Mouse (Mus musculus) monocyte, adult 5-6 weeks (primary cell): ENCODE results near the gene Med27. TPM values are rescaled to one million over a fixed set of nuclear protein-coding genes. Genes with fewer than 3 reads are reported as not detected.
"Not testable (repeated sequence)": the region's sequence is repeated elsewhere in the genome, so short reads cannot be mapped to it uniquely, and the experiment has no call there.

ENCODE experiments used
- ATAC-seq: fragments of 153-309, 156-312 bp; replicated peaks from 2 replicates; pipeline ENCODE4 v1.8.0; 2017; ENCODE audit warnings: mild to moderate bottlenecking; ENCODE audit not compliant: low TSS enrichment, insufficient number of reproducible peaks, severe bottlenecking, poor library complexity, low FRiP score
- total RNA-seq: library from RNA; stranded (forward); fragments of 200-1000, 200-491, 200-594 nt; gene quantifications from 3 replicates; pipeline ENCODE4 v1.2.3, GENCODE M21; 2017

The Med27 gene
- total RNA-seq, 1 experiment from 2014 or later: 23.4 TPM

- ATAC-seq: no peak
These were observed 145.0 kb downstream of the Med27 start for GRCm38 (mm10) chr2:29491656-29492055.

GRCm38 (mm10) chr2:29493396-29494031 is 146.9 kb downstream of the Med27 start:
- no peak for ATAC-seq

GRCm38 (mm10) chr2:29495271-29495670 is 148.7 kb downstream of the Med27 start:
- ATAC-seq: no peak

DNA sequence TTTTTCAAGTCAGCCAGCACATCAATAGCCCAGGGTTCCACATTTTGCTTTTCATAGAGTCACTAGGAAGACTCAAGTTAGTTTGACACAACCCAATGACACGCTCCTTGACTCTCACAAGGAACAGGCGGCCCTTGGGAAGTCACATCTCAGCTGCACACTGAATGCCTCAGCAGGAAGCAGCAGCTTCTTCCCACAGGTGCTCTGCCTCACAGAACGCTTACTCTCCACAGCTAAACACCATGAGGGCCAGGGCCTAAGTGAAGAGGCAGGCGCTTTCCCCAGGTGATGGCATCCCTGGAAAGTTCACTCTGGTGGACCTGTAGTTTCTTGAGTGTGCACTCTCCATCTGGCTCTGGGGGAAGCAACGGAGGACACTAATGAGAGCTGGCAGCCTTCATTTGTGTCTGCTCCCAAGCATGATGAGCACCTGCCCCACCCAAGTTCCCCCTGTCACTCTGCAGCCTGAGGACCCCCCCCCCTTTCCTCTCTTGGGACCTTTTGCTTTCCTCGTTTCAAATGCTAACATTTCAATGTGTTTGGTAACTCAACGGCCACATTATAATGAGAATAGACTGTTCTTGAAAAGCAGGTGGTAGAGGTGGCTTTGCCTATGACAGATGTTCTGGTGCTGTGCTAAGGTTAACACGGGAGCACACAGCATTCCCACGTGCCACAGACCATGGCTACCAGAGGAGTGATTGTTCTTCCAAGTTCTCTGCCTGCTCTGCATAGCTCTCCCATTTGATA is 154.2 kb downstream of the Med27 start:
- no peak for ATAC-seq

GRCm38 (mm10) chr2:29501381-29501780 is 154.8 kb downstream of the Med27 start:
- no peak for ATAC-seq

GRCm38 (mm10) chr2:29504848-29505247 is 158.2 kb downstream of the Med27 start:
- ATAC-seq: no peak

DNA sequence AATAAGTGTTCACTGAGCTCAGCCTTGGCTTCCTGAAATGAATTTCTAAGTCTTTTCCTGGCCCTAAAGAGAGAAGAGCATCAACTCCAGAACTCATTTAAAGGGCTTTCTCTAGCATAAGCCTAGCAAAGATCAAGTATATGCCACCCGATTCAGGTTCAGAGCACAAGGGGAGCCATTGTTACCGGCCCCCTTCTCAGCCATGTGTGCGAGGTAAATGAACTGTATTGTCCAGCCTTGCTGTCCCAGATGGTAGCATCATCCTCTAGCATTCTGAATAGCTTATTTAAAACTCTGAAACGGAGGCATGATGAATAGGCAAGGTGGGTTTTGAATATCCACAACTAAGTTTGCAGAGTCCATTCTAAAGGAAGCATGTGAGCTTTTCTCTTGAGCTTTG is 159.8 kb downstream of the Med27 start:
- no peak for ATAC-seq

- ATAC-seq: no peak
These were observed 166.5 kb downstream of the Med27 start for GRCm38 (mm10) chr2:29513131-29513530.

DNA sequence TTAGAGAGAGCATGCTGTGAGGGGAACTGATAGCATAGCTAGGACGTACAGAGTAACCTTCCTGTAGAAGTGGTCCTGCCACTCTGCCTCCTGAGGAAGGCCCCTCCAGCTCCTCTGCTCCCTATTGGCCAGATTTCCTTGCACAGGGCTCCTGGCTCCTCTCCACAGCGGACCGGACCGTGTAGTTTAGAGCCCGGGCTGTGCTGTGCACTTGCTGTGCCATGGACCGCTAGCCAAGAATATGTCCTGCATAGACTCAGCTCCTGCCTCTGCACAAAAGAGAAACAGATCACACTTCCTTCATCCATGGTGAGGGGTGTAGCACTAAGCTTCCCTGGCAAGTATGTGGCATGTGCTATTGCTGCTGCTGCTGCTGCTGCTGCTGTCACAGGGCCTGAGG is 168.2 kb downstream of the Med27 start:
- ATAC-seq: no peak

DNA sequence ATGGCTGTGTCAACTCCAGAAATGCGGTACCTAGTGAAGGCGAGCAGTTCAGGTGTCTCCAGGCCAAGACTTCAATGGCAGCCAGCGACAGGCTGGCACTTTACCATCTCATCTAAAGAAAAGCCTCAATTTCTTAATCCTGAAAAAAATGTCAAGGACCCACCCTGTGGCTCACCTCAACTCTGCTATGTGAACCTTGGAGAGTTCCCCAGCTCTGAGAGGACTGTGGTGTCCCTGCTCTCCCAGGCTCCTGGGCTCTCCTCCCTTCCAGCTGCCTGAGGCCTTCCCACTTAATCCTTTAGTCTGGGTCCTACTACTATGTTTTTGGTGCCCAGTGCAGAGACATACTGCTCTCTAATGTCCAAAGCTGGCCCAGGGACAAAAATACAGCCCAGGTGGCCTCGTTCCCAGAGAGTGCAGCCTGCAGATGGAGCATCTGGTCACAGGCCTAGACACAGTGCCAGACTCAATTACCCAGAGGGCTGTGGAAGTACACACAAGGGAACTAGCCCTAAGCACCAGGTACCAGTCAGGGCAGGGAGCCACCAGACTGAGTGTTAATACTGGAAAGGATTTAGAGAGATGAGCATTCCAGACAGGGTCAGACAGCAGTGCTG is 169.3 kb downstream of the Med27 start:
- ATAC-seq: no peak

- no peak for ATAC-seq
These were observed 170.1 kb downstream of the Med27 start for GRCm38 (mm10) chr2:29516621-29517170.

GRCm38 (mm10) chr2:29519402-29519801 is 172.8 kb downstream of the Med27 start:
- ATAC-seq: no peak

DNA sequence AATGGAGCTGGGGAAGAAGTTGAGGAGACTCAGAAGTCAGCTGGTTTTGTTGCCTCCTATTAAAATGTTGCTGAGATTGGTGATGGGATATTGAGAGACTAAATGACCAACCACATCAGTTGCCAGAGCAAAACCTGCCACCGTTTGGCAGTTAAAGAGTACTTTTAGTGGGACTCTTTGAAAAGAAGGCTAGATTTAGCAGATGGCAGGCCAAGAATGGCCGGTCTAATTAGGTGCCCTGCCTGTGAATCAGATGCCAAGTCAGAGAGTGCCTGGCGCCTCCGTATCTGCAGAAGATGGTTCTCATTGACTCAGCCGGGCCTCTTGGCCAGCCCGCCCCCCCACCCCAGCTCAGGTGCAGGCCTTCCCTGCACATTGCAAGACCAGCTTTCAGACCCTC is 173.6 kb downstream of the Med27 start:
- no peak for ATAC-seq

DNA sequence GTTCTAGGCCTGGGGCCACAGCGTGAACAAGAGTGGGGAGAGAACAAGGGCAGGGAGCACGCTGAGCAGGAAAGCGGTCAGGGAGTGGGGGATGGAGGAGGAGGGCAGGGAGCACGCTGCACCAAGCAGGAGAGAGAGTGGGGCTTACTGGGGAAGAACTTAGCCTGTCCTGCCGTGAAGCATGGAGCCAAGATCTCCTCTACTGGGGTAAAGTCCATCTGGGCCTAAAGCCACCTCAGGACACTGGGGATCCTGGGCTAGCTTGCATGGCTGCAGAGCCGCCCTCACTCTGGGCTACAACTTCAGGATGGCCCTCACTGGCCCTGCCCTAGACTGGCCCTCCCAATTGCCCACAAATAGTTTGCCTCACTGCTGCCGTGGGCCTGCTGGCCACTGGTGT is 174.9 kb downstream of the Med27 start:
- ATAC-seq: no peak

- ATAC-seq: no peak
These were observed 177.5 kb downstream of the Med27 start for GRCm38 (mm10) chr2:29523918-29524811.

DNA sequence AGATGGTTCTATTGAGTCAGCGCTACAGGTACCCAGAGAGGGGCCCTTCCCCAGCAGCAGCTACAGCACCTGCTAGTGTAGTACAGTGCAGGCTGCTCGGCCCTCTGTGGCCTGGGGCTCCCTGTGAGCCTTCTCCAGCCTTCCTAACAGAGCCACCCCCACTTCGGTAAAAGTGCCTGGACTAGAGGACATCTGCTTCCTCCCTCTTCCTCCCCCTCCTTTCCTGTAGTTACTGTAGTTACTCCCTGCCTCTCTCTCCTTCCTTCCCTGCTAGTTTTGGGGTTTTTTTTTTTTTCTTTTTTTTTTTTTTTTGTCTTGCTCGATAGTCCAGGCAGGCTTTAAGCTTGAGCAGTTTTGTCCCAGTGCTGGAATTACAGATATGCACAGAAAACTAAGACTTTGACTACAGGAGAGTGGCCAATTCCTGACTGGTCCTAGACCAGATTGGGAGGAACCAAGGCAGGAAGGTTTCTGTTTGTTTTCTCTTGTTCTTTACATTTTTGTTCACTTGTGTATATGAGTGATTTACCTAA is 178.7 kb downstream of the Med27 start:
- ATAC-seq: no peak

- ATAC-seq: no peak
These were observed 179.6 kb downstream of the Med27 start for GRCm38 (mm10) chr2:29526266-29526665.

GRCm38 (mm10) chr2:29527480-29527879 is 180.9 kb downstream of the Med27 start:
- not testable (repeated sequence) for ATAC-seq

DNA sequence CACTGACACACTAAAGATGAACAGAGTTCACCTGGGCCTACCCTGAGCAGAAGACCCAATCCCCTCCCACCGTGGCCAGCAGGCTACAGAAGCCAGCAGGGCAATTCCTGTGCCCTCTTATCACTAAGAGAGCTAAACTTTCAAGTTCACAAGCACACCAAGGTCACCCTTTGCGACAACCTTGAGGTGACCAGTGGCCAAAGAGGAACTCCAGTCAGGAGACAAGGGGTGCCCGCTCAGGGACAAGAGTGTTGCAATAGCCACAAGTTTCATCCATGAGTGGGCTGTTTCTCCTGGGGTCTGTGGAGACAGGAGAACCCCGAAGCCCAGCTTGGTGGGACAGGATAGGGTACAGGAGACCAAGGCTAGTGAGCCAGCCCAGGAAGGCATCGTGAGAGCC is 182.2 kb downstream of the Med27 start:
- ATAC-seq: no peak
